Mouse (Mus musculus) neural tube, embryonic 12.5 days (tissue): ENCODE results near the gene Kifc3. TPM values are rescaled to one million over a fixed set of nuclear protein-coding genes. Genes with fewer than 3 reads are reported as not detected.

Experiments
- ATAC-seq: fragments of 200-750 bp; cut with Nextera tagmentation; 2 replicates; pipeline ENCODE4 v1.8.0; 2017; ENCODE audit warnings: low read depth, mild to moderate bottlenecking, moderate TSS enrichment, moderate library complexity; ENCODE audit not compliant: low FRiP score
- H3K27ac ChIP-seq: fragments of 300-500 bp; sonication (generic); 2 replicates; pipeline ENCODE4 v1.5.1; 2016
- H3K27me3 ChIP-seq: fragments of 300-500 bp; sonication (generic); replicated peaks from 2 replicates; pipeline ENCODE4 v1.6.1; 2016; ENCODE audit warnings: mild to moderate bottlenecking
- H3K36me3 ChIP-seq: fragments of 300-500 bp; sonication (generic); 2 replicates; pipeline ENCODE4 v1.6.1; 2016; ENCODE audit warnings: mild to moderate bottlenecking
- H3K4me1 ChIP-seq: fragments of 300-500 bp; sonication (generic); 2 replicates; pipeline ENCODE4 v1.6.1; 2016
- H3K4me2 ChIP-seq: fragments of 300-500 bp; sonication (generic); replicated peaks from 2 replicates; pipeline ENCODE4 v1.6.1; 2016; ENCODE audit warnings: mild to moderate bottlenecking
- H3K4me3 ChIP-seq: fragments of 300-500 bp; sonication (generic); 2 replicates; pipeline ENCODE4 v1.5.1; 2016
- H3K9ac ChIP-seq: fragments of 300-500 bp; sonication (generic); 2 replicates; pipeline ENCODE4 v1.6.1; 2016; ENCODE audit warnings: mild to moderate bottlenecking
- H3K9me3 ChIP-seq: fragments of 300-500 bp; sonication (generic); 2 replicates; pipeline ENCODE4 v1.6.1; 2016; ENCODE audit warnings: mild to moderate bottlenecking
- WGBS: fragments of 180-500 bp; shearing (Covaris S2); methylation state at CpG from one replicate; pipeline ENCODE4 v1.1.7; 2016; 5-methylcytosine and 5-hydroxymethylcytosine counted together
- polyA plus RNA-seq: library from polyadenylated mRNA; unstranded; fragments of >200 nt; fragmentation: Nextera tagmentation; extraction: Ambion mirVana; gene quantifications from 2 replicates; pipeline ENCODE4 v1.2.1, GENCODE M21; 2016

Kifc3 gene
- polyA plus RNA-seq, 1 experiment from 2014 or later = 15.0 TPM

- peaks cover 40% of the 10 kb centered on the region for H3K4me1 ChIP-seq
- H3K27me3 ChIP-seq = peaks cover 32% of the 10 kb centered on the region
These were observed 61.6 kb downstream of the Kifc3 start for GRCm38 (mm10) chr8:95141026-95141425.

GRCm38 (mm10) chr8:95140555-95140954 lies 62.1 kb downstream of the Kifc3 start:
- H3K36me3 ChIP-seq = no peaks in the 10 kb centered on the region
- H3K4me3 ChIP-seq = no peak overlapping the region
- 76% methylated on average over 5 of the region's 5 CpGs for WGBS
- no peaks in the 10 kb centered on the region for H3K9me3 ChIP-seq
- H3K4me1 ChIP-seq = peaks cover 40% of the 10 kb centered on the region
- peaks cover 32% of the 10 kb centered on the region for H3K27me3 ChIP-seq
- H3K4me2 ChIP-seq = 0 out of 2 replicates have a peak overlapping the region, but pooled peaks have one; percentile 1
- no peak overlapping the region for H3K9ac ChIP-seq
- ATAC-seq = no peak
- no peak overlapping the region for H3K27ac ChIP-seq

More at GRCm38 (mm10) chr8:95141026-95141425, 61.6 kb downstream of the Kifc3 start:
- H3K36me3 ChIP-seq = no peaks in the 10 kb centered on the region
- no peak overlapping the region for H3K27ac ChIP-seq
- 82% methylated on average over 1 of the region's 1 CpGs for WGBS
- peak overlapping the region; percentile 90 for H3K4me2 ChIP-seq
- H3K9ac ChIP-seq = no peak overlapping the region
- ATAC-seq = no peak
- no peaks in the 10 kb centered on the region for H3K9me3 ChIP-seq
- no peak overlapping the region for H3K4me3 ChIP-seq

- Histone ChIP-seq H3K4me1 (peaks cover 40% of the 10 kb centered on the region), H3K36me3 (no peaks in the 10 kb centered on the region), H3K27ac (no peak overlapping the region), H3K4me2 (no peak overlapping the region), H3K4me3 (no peak overlapping the region), H3K9me3 (no peaks in the 10 kb centered on the region), H3K27me3 (peaks cover 32% of the 10 kb centered on the region), H3K9ac (no peak overlapping the region)
- 77% methylated on average over 1 of the region's 1 CpGs for WGBS
- no peak for ATAC-seq
These were observed 63.6 kb downstream of the Kifc3 start for GRCm38 (mm10) chr8:95139051-95139365.

GRCm38 (mm10) chr8:95138341-95139050 lies 64.1 kb downstream of the Kifc3 start:
- Histone ChIP-seq H3K9ac (no peak overlapping the region), H3K9me3 (no peaks in the 10 kb centered on the region), H3K4me3 (no peak overlapping the region), H3K36me3 (no peaks in the 10 kb centered on the region), H3K27ac (no peak overlapping the region), H3K27me3 (peaks cover 32% of the 10 kb centered on the region), H3K4me2 (peak overlapping the region; percentile 49), H3K4me1 (peaks cover 37% of the 10 kb centered on the region)
- no peak for ATAC-seq
- WGBS = 26% methylated on average over 6 of the region's 6 CpGs

- 1% methylated on average over 28 of the region's 28 CpGs for WGBS
- H3K27ac ChIP-seq = no peak overlapping the region
These were observed 64.9 kb downstream of the Kifc3 start for GRCm38 (mm10) chr8:95137641-95138098.

GRCm38 (mm10) chr8:95137201-95137600 lies 65.4 kb downstream of the Kifc3 start:
- H3K27ac ChIP-seq = no peak overlapping the region
- H3K9ac ChIP-seq = no peak overlapping the region
- peaks cover 26% of the 10 kb centered on the region for H3K4me1 ChIP-seq
- peaks cover 32% of the 10 kb centered on the region for H3K27me3 ChIP-seq
- no peak for ATAC-seq
- H3K4me3 ChIP-seq = no peak overlapping the region
- H3K9me3 ChIP-seq = no peaks in the 10 kb centered on the region
- 20% methylated on average over 12 of the region's 12 CpGs for WGBS
- no peaks in the 10 kb centered on the region for H3K36me3 ChIP-seq
- peak overlapping the region; percentile 49 for H3K4me2 ChIP-seq

More at GRCm38 (mm10) chr8:95137641-95138098, 64.9 kb downstream of the Kifc3 start:
- Histone ChIP-seq H3K27me3 (peaks cover 32% of the 10 kb centered on the region), H3K36me3 (no peaks in the 10 kb centered on the region), H3K4me3 (no peak overlapping the region), H3K9me3 (no peaks in the 10 kb centered on the region), H3K4me2 (peak overlapping the region; percentile 49), H3K9ac (no peak overlapping the region), H3K4me1 (peaks cover 29% of the 10 kb centered on the region)
- ATAC-seq = no peak

GRCm38 (mm10) chr8:95136218-95136617 lies 66.4 kb downstream of the Kifc3 start:
- peaks cover 32% of the 10 kb centered on the region for H3K27me3 ChIP-seq
- 77% methylated on average over 3 of the region's 3 CpGs for WGBS
- no peak for ATAC-seq
- no peak overlapping the region for H3K9ac ChIP-seq
- H3K4me1 ChIP-seq = peaks cover 16% of the 10 kb centered on the region
- H3K36me3 ChIP-seq = no peaks in the 10 kb centered on the region
- no peaks in the 10 kb centered on the region for H3K9me3 ChIP-seq
- H3K27ac ChIP-seq = no peak overlapping the region
- no peak overlapping the region for H3K4me2 ChIP-seq
- H3K4me3 ChIP-seq = no peak overlapping the region

- Histone ChIP-seq H3K27ac (no peak overlapping the region), H3K4me1 (peaks cover 15% of the 10 kb centered on the region), H3K4me2 (no peak overlapping the region), H3K9me3 (no peaks in the 10 kb centered on the region), H3K9ac (no peak overlapping the region), H3K4me3 (no peak overlapping the region), H3K27me3 (peaks cover 27% of the 10 kb centered on the region), H3K36me3 (no peaks in the 10 kb centered on the region)
- WGBS = 49% methylated on average over 3 of the region's 3 CpGs
- no peak for ATAC-seq
These were observed 67.4 kb downstream of the Kifc3 start for GRCm38 (mm10) chr8:95135242-95135641.

GRCm38 (mm10) chr8:95134186-95134585 lies 68.4 kb downstream of the Kifc3 start:
- H3K27me3 ChIP-seq = peaks cover 27% of the 10 kb centered on the region
- H3K27ac ChIP-seq = no peak overlapping the region
- no peak overlapping the region for H3K4me2 ChIP-seq
- H3K36me3 ChIP-seq = no peaks in the 10 kb centered on the region
- peaks cover 15% of the 10 kb centered on the region for H3K4me1 ChIP-seq
- H3K4me3 ChIP-seq = no peak overlapping the region
- H3K9ac ChIP-seq = no peak overlapping the region
- WGBS = 91% methylated on average over 2 of the region's 2 CpGs
- H3K9me3 ChIP-seq = no peaks in the 10 kb centered on the region
- ATAC-seq = no peak

- H3K9me3 ChIP-seq = no peaks in the 10 kb centered on the region
- WGBS = 85% methylated on average over 5 of the region's 5 CpGs
These were observed 70.6 kb downstream of the Kifc3 start for GRCm38 (mm10) chr8:95131983-95132382.

GRCm38 (mm10) chr8:95130966-95131537 lies 71.6 kb downstream of the Kifc3 start:
- H3K36me3 ChIP-seq = no peaks in the 10 kb centered on the region
- ATAC-seq = no peak
- no peak overlapping the region for H3K4me2 ChIP-seq
- WGBS = 64% methylated on average over 15 of the region's 15 CpGs
- no peak overlapping the region for H3K4me3 ChIP-seq
- H3K9me3 ChIP-seq = no peaks in the 10 kb centered on the region
- H3K4me1 ChIP-seq = peaks cover 3% of the 10 kb centered on the region; the same call in 1 of the 2 replicates
- no peak overlapping the region for H3K9ac ChIP-seq
- H3K27me3 ChIP-seq = 0 out of 2 replicates have a peak, but pooled peaks cover under 1% of the 10 kb centered on the region
- no peak overlapping the region for H3K27ac ChIP-seq

More at GRCm38 (mm10) chr8:95131983-95132382, 70.6 kb downstream of the Kifc3 start:
- Histone ChIP-seq H3K36me3 (no peaks in the 10 kb centered on the region), H3K4me2 (no peak overlapping the region), H3K4me1 (peaks cover 3% of the 10 kb centered on the region; the same call in 1 of the 2 replicates), H3K27me3 (peaks cover 10% of the 10 kb centered on the region), H3K27ac (no peak overlapping the region), H3K4me3 (no peak overlapping the region), H3K9ac (no peak overlapping the region)
- no peak for ATAC-seq

GRCm38 (mm10) chr8:95128750-95129260 lies 73.8 kb downstream of the Kifc3 start:
- Histone ChIP-seq H3K9me3 (no peaks in the 10 kb centered on the region), H3K27ac (no peak overlapping the region), H3K36me3 (no peaks in the 10 kb centered on the region), H3K27me3 (no peaks in the 10 kb centered on the region), H3K4me2 (no peak overlapping the region), H3K4me3 (no peak overlapping the region), H3K9ac (no peak overlapping the region), H3K4me1 (peaks cover 3% of the 10 kb centered on the region; the same call in 1 of the 2 replicates)
- 94% methylated on average over 11 of the region's 11 CpGs for WGBS
- ATAC-seq = no peak
